25 mouse cellular contexts compared by ENCODE assay signal in the genomic region with DNA sequence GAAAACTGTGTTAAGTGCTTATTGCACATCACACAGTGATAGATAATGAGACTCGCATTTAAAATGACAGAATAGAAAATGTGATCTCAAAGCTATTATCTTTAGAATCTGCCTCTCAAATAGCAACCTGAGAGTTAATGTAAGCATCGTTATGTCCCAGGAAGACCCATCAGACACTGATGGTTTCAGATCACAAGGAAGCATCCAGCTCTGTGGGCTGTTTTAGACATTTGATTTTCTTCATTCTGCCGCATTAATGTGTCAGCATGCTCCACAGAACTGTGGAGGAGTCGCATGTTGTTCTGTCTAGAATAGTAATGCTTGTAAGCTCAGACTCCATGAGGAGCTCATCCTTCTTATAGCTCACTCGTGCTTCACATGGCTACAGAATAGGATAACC. TPM values are rescaled to one million over a fixed set of nuclear protein-coding genes. Genes with fewer than 3 reads are reported as not detected.
A peak's percentile ranks its signal among the peaks of the same experiment; 100 is the strongest.
DNase-seq lines count a peak whose midpoint lies in the region; ATAC-seq and TF ChIP-seq lines count a peak whose summit lies in the region.
"Had no signal": no experiment of that assay in that cellular context is flagged by ENCODE, and none has a peak within 500 bp of the region (broad histone marks: within the 10 kb centered on the region; RNA-seq: fewer than 3 reads in every experiment).

No protein-coding gene starts in this region.

- H3K4me3 ChIP-seq in hindbrain, embryonic 13.5 days, result no peak overlapping the region
- no peak overlapping the region for H3K4me3 ChIP-seq in hindbrain, embryonic 16.5 days (ENCODE audit: low read length)
- H3K4me3 ChIP-seq in left cerebral cortex, adult 2 months, result no peak overlapping the region
- H3K4me3 ChIP-seq in neural tube, embryonic 13.5 days, result no peak overlapping the region
- no peak overlapping the region for H3K4me3 ChIP-seq in neural tube, embryonic 15.5 days (replicated peaks)
- H3K4me3 ChIP-seq in forebrain, embryonic 16.5 days (replicated peaks; ENCODE audit: low read length), result no peak overlapping the region
- H3K4me3 ChIP-seq in liver, postnatal 0 days (ENCODE audit: low read depth, low read length), result no peak overlapping the region
- H3K4me3 ChIP-seq: embryonic facial prominence, embryonic 10.5 days; embryonic facial prominence, embryonic 15.5 days; heart, adult 2 months; heart, embryonic 12.5 days; intestine, embryonic 15.5 days; myocyte; stomach, embryonic 15.5 days had no signal

- intact Hi-C loops in left cerebral cortex, adult 2 months (cut with DNase I), result loop anchor here (10.0 kb wide), 1 partner anchor 541 kb away; no protein-coding TSS in a partner anchor
- intact Hi-C loops in left cerebral cortex, postnatal 36 days (cut with DNase I), result loop anchor here (5.0 kb wide), 1 partner anchor 89 kb away; no protein-coding TSS in a partner anchor

- no peak for TF ChIP-seq CTCF in left cerebral cortex, adult 2 months (IDR thresholded peaks at IDR 0.05)
- TF ChIP-seq CTCF in liver, postnatal 0 days (IDR thresholded peaks at IDR 0.05; ENCODE audit: low read depth), result no peak

- WGBS in hindbrain, embryonic 13.5 days, result 77% methylated on average over 5 of the region's 5 CpGs
- WGBS in hindbrain, embryonic 16.5 days, result 69% methylated on average over 5 of the region's 5 CpGs
- WGBS in neural tube, embryonic 13.5 days, result 75% methylated on average over 5 of the region's 5 CpGs
- 62% methylated on average over 5 of the region's 5 CpGs for WGBS in neural tube, embryonic 15.5 days
- WGBS in forebrain, embryonic 16.5 days, result 70% methylated on average over 5 of the region's 5 CpGs
- WGBS in liver, postnatal 0 days (ENCODE audit: insufficient replicate concordance), result 89% methylated on average over 5 of the region's 5 CpGs

- no peak for ATAC-seq in hindbrain, embryonic 13.5 days (ENCODE audit: low FRiP score)
- no peak for ATAC-seq in hindbrain, embryonic 16.5 days
- no peak for ATAC-seq in neural tube, embryonic 13.5 days (ENCODE audit: low read depth)
- no peak for ATAC-seq in neural tube, embryonic 15.5 days (ENCODE audit: low FRiP score)
- ATAC-seq in forebrain, embryonic 16.5 days, result no peak
- no peak for ATAC-seq in liver, postnatal 0 days
- ATAC-seq: activated CD4-positive, CD25-positive, alpha-beta regulatory T cell, adult 4 months; intestine, embryonic 15.5 days had no signal

- TF ChIP-seq EP300 in liver, postnatal 0 days (IDR thresholded peaks at IDR 0.05; ENCODE audit: low read depth), result no peak

- H3K4me2 ChIP-seq in hindbrain, embryonic 13.5 days, result no peak overlapping the region
- no peak overlapping the region for H3K4me2 ChIP-seq in hindbrain, embryonic 16.5 days (ENCODE audit: low read length)
- H3K4me2 ChIP-seq in neural tube, embryonic 13.5 days, result no peak overlapping the region
- no peak overlapping the region for H3K4me2 ChIP-seq in neural tube, embryonic 15.5 days
- no peak overlapping the region for H3K4me2 ChIP-seq in forebrain, embryonic 16.5 days (ENCODE audit: low read length)
- no peak overlapping the region for H3K4me2 ChIP-seq in liver, postnatal 0 days (ENCODE audit: low read depth, low read length)
- H3K4me2 ChIP-seq: embryonic facial prominence, embryonic 15.5 days; heart, embryonic 12.5 days; intestine, embryonic 15.5 days; lung, embryonic 14.5 days; stomach, embryonic 15.5 days had no signal

- H3K36me3 ChIP-seq in hindbrain, embryonic 13.5 days, result peaks cover 40% of the 10 kb centered on the region
- H3K36me3 ChIP-seq in hindbrain, embryonic 16.5 days (ENCODE audit: control insufficient read depth, insufficient read depth, low read length), result peaks cover 18% of the 10 kb centered on the region
- peaks cover 44% of the 10 kb centered on the region for H3K36me3 ChIP-seq in neural tube, embryonic 13.5 days
- peaks cover 32% of the 10 kb centered on the region for H3K36me3 ChIP-seq in neural tube, embryonic 15.5 days
- H3K36me3 ChIP-seq in forebrain, embryonic 16.5 days (ENCODE audit: control insufficient read depth, insufficient read depth), result peaks cover 27% of the 10 kb centered on the region
- peaks cover 28% of the 10 kb centered on the region for H3K36me3 ChIP-seq in liver, postnatal 0 days (replicated peaks; ENCODE audit: insufficient read depth, low read length)

- no peak overlapping the region for H3K9ac ChIP-seq in hindbrain, embryonic 13.5 days
- no peak overlapping the region for H3K9ac ChIP-seq in hindbrain, embryonic 16.5 days (ENCODE audit: low read depth, low read length)
- H3K9ac ChIP-seq in neural tube, embryonic 13.5 days, result no peak overlapping the region
- H3K9ac ChIP-seq in neural tube, embryonic 15.5 days (replicated peaks), result no peak overlapping the region
- H3K9ac ChIP-seq in forebrain, embryonic 16.5 days (replicated peaks; ENCODE audit: low read depth, low read length), result no peak overlapping the region
- H3K9ac ChIP-seq in liver, postnatal 0 days (replicated peaks), result no peak overlapping the region
- H3K9ac ChIP-seq: embryonic facial prominence, embryonic 15.5 days; heart, embryonic 12.5 days; intestine, embryonic 15.5 days; liver, embryonic 14.5 days; lung, embryonic 14.5 days; stomach, embryonic 15.5 days had no signal

- H3K27ac ChIP-seq in hindbrain, embryonic 13.5 days, result peak overlapping the region; percentile 50
- no peak overlapping the region for H3K27ac ChIP-seq in hindbrain, embryonic 16.5 days (ENCODE audit: low read depth, low read length)
- peak overlapping the region; percentile 67 for H3K27ac ChIP-seq in left cerebral cortex, adult 2 months
- peak overlapping the region; percentile 52; the same call in 1 of the 2 replicates for H3K27ac ChIP-seq in neural tube, embryonic 13.5 days (replicated peaks)
- H3K27ac ChIP-seq in neural tube, embryonic 15.5 days (replicated peaks), result no peak overlapping the region
- H3K27ac ChIP-seq in forebrain, embryonic 16.5 days (ENCODE audit: low read length), result peak overlapping the region; percentile 64
- H3K27ac ChIP-seq in liver, postnatal 0 days (ENCODE audit: low read depth), result no peak overlapping the region
- H3K27ac ChIP-seq: embryonic facial prominence, embryonic 10.5 days; embryonic facial prominence, embryonic 15.5 days; heart, adult 2 months; intestine, embryonic 15.5 days; liver, embryonic 14.5 days; stomach, embryonic 15.5 days had no signal

- no peak for DNase-seq in left cerebral cortex, adult 2 months (ENCODE audit: extremely low spot score in 1 of 2, low spot score in 2 of 2)
- DNase-seq in left cerebral cortex, postnatal 36 days (ENCODE audit: low spot score in 2 of 2), result no peak
- DNase-seq in liver, postnatal 0 days, result no peak
- DNase-seq: adrenal gland, adult 2 months; adrenal gland, postnatal 36 days; heart, adult 2 months; kidney, adult 2 months; kidney, postnatal 36 days; liver; lung, embryonic 14.5 days; lung, postnatal 14 days had no signal

- H3K4me1 ChIP-seq in hindbrain, embryonic 13.5 days (replicated peaks), result peaks cover 23% of the 10 kb centered on the region
- peaks cover 11% of the 10 kb centered on the region for H3K4me1 ChIP-seq in hindbrain, embryonic 16.5 days (ENCODE audit: control insufficient read depth, insufficient read depth, low read depth, low read length)
- peaks cover 25% of the 10 kb centered on the region for H3K4me1 ChIP-seq in neural tube, embryonic 13.5 days (replicated peaks)
- peaks cover 22% of the 10 kb centered on the region for H3K4me1 ChIP-seq in neural tube, embryonic 15.5 days
- peaks cover 28% of the 10 kb centered on the region for H3K4me1 ChIP-seq in forebrain, embryonic 16.5 days (replicated peaks; ENCODE audit: control insufficient read depth, insufficient read depth, low read length)
- H3K4me1 ChIP-seq in liver, postnatal 0 days (ENCODE audit: insufficient read depth), result no peaks in the 10 kb centered on the region; the same call in 1 of the 2 replicates
- H3K4me1 ChIP-seq: embryonic facial prominence, embryonic 10.5 days; embryonic facial prominence, embryonic 15.5 days; heart, embryonic 12.5 days; intestine, embryonic 15.5 days; stomach, embryonic 15.5 days had no signal

- H3K27me3 ChIP-seq in hindbrain, embryonic 13.5 days, result no peaks in the 10 kb centered on the region
- H3K27me3 ChIP-seq in hindbrain, embryonic 16.5 days (replicated peaks; ENCODE audit: control insufficient read depth, insufficient read depth, low read length), result no peaks in the 10 kb centered on the region
- H3K27me3 ChIP-seq in neural tube, embryonic 13.5 days, result no peaks in the 10 kb centered on the region
- no peaks in the 10 kb centered on the region for H3K27me3 ChIP-seq in neural tube, embryonic 15.5 days (replicated peaks)
- no peaks in the 10 kb centered on the region for H3K27me3 ChIP-seq in forebrain, embryonic 16.5 days (replicated peaks; ENCODE audit: control insufficient read depth, insufficient read depth, low read length)
- H3K27me3 ChIP-seq in liver, postnatal 0 days (ENCODE audit: insufficient read depth, low read length), result no peaks in the 10 kb centered on the region
- H3K27me3 ChIP-seq: CH12.LX; embryonic facial prominence, embryonic 15.5 days; heart, embryonic 12.5 days; intestine, embryonic 15.5 days; stomach, embryonic 15.5 days had no signal

- no peaks in the 10 kb centered on the region for H3K9me3 ChIP-seq in hindbrain, embryonic 13.5 days
- no peaks in the 10 kb centered on the region for H3K9me3 ChIP-seq in hindbrain, embryonic 16.5 days (ENCODE audit: control insufficient read depth, low read length)
- H3K9me3 ChIP-seq in neural tube, embryonic 13.5 days, result no peaks in the 10 kb centered on the region
- H3K9me3 ChIP-seq in neural tube, embryonic 15.5 days (replicated peaks), result no peaks in the 10 kb centered on the region
- H3K9me3 ChIP-seq in forebrain, embryonic 16.5 days (ENCODE audit: control insufficient read depth, low read length), result no peaks in the 10 kb centered on the region
- H3K9me3 ChIP-seq in liver, postnatal 0 days (ENCODE audit: low read length), result no peaks in the 10 kb centered on the region
- H3K9me3 ChIP-seq: embryonic facial prominence, embryonic 10.5 days; embryonic facial prominence, embryonic 15.5 days; heart, embryonic 12.5 days; intestine, embryonic 15.5 days; stomach, embryonic 15.5 days had no signal

RNA-seq across cellular contexts. Expression of a gene that starts 34.6 kb away (rescaled TPM):
- polyA plus RNA-seq in hindbrain, embryonic 13.5 days (2015; fragmentation: Nextera tagmentation; extraction: Ambion mirVana), result 209 and 211 TPM in 2 replicates
- polyA plus RNA-seq in hindbrain, embryonic 16.5 days (2015; fragmentation: Nextera tagmentation; extraction: Ambion mirVana), result 145 and 167 TPM in 2 replicates
- 100 to 1,000 TPM; 129 to 136 TPM for total RNA-seq in left cerebral cortex, adult 2 months (2021)
- 100 to 1,000 TPM; 115 to 142 TPM for total RNA-seq in left cerebral cortex, postnatal 36 days (2021)
- polyA plus RNA-seq in neural tube, embryonic 13.5 days (2015; fragmentation: Nextera tagmentation; extraction: Ambion mirVana), result 194 and 208 TPM in 2 replicates
- 144 and 163 TPM in 2 replicates for polyA plus RNA-seq in neural tube, embryonic 15.5 days (2015; fragmentation: Nextera tagmentation; extraction: Ambion mirVana)
- polyA plus RNA-seq in forebrain, embryonic 16.5 days (2015; fragmentation: Nextera tagmentation; extraction: Ambion mirVana), result 189 and 197 TPM in 2 replicates
- 20.9 and 21.5 TPM in 2 replicates for polyA plus RNA-seq in liver, postnatal 0 days (2015; fragmentation: Nextera tagmentation; extraction: Ambion mirVana)

Comparison
In these comparisons a context has a peak if more than half of its experiments do, and no peak if none do; other contexts are left out.
1. H3K27ac ChIP-seq: peak in hindbrain, embryonic 13.5 days (single experiment), left cerebral cortex, adult 2 months (single experiment), neural tube, embryonic 13.5 days (single experiment) and forebrain, embryonic 16.5 days (single experiment); none in hindbrain, embryonic 16.5 days (single experiment), neural tube, embryonic 15.5 days (single experiment) and liver, postnatal 0 days (single experiment).